Mouse (Mus musculus): ENCODE measurements around the gene Olfr459.

GRCm38 (mm10) chr6:41727989-41728609 is 46.9 kb downstream of the Olfr459 start:
- no peak for TF ChIP-seq CTCF (IDR thresholded peaks at IDR 0.05; ENCODE audit: insufficient read depth, low read length)
- no peak for TF ChIP-seq POLR2A (IDR thresholded peaks at IDR 0.05; ENCODE audit: borderline replicate concordance, extremely low read depth, low read depth, low read length)
